Mouse (Mus musculus) ovary, postnatal 10 days (tissue): ENCODE results near the gene Mccc1.

Experiments used
- DNase-seq: peaks from one replicate; pipeline ENCODE4 v3.0.0; 2022; ENCODE audit warnings: low spot score

Gene Mccc1

DNA sequence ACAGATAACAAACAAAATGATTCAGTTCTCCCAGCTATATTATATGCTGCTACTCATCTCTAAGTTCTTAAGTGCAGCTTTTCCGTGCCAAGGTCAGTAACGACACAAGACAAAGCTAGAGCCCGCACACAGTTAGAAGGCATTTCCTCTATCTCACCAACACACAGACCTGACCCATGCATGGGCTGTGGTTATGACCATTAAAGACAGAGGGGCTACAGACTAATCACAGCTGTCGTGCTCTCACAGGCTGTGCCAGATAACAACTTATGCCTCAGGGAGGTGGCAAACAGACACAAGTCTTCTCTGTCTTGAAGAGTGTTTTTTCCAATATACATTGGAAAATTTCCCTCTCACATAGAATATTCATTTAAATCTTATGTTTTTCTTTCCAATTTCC is 35.5 kb downstream of the Mccc1 start:
- DNase-seq, result no peak

DNA sequence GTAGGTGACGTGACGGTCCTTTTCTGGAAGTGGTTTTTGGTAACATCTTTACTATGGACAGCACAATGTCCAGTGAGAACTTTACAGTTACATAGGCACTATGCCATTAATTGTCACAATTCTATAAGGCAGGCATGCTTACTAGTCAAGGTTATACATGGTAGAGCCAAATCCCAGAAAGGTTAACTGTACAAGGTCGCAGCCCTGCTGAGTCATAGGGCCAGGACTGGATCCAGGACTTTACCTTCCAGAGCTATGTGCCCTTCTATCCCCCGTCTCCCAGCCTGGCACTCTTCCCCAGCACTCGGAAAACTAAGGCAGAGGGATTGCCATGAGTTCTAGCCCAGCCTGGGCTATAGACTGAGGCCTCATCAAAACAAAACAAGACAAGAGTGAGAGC is 36.6 kb downstream of the Mccc1 start:
- DNase-seq, result no peak

- no peak for DNase-seq
Observed at GRCm38 (mm10) chr3:35963401-35963800, 37.1 kb downstream of the Mccc1 start.

GRCm38 (mm10) chr3:35962967-35963366 is 37.5 kb downstream of the Mccc1 start:
- DNase-seq, result no peak

GRCm38 (mm10) chr3:35957230-35957629 is 43.2 kb downstream of the Mccc1 start:
- no peak for DNase-seq

GRCm38 (mm10) chr3:35954901-35955575 is 45.4 kb downstream of the Mccc1 start:
- DNase-seq, result no peak

DNA sequence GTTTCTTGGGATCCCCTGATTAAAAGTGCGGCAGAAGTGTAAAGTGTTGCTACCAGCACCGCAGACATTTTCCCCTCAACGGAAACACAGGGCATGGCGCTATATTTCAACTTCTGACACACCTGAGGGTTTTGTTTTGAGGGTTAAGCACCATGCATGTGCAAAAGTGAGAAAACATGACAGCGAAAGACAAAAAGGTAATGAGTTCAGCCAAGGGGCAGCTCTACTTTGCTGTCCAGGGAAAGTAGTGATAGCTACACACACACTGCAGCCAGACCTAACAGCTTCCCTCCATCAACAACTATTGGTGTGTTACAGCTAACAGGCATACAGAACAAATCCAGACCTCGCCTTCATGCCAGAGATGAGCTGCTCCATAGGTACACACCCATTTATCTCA is 46.7 kb downstream of the Mccc1 start:
- DNase-seq, result no peak

DNA sequence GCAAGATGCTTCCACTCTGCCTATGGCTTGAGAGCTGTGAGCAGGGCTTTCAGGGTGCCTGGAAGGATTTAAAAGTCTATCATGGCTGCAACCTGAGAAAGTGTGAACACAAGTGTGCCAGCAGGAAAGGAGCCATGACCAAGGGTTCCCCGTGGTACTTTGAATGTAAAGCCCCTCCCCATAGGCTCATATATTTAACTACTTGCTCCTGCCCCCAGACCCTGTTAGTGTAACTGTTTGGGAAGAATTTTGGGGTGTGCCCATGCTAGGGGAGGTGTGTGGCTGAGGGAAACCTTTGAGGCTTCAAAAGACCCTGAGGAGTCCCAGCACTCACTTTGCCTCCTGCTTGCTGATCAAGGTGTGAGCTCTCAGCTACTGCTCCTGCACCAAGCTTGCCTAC is 47.3 kb downstream of the Mccc1 start:
- no peak for DNase-seq

GRCm38 (mm10) chr3:35948197-35948596 is 52.3 kb downstream of the Mccc1 start:
- DNase-seq, result no peak

DNA sequence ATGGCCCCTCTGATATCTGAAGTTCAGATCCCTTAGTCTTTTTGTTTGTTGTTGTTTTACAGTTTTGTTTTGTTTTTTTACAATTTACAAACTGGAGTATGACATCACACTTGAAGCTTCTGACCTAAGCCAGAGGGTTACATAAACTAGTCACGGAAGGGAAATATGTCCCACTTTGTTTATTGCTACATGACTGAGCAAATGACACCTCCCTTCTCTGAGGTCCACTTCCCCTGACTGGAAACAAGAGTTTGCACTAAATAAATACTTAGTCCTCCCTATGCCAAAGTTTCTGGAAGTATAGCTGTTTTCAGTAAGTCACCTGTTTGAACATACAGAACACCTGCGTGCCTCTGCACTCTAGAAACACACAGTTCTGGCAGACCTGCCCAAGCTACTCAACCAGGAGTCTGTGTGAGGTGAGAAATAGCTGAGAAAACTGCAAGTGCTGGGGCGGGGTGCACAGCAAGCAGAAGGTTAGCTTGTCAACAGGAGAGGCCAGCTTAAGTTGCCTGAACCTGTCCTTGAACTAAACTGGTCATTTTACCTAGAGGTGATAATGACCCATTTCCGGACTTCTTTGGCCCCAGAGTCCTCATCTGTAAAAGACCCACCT is 59.9 kb downstream of the Mccc1 start:
- DNase-seq, result no peak

- DNase-seq, result no peak
Observed at GRCm38 (mm10) chr3:35940047-35940446, 60.4 kb downstream of the Mccc1 start.

DNA sequence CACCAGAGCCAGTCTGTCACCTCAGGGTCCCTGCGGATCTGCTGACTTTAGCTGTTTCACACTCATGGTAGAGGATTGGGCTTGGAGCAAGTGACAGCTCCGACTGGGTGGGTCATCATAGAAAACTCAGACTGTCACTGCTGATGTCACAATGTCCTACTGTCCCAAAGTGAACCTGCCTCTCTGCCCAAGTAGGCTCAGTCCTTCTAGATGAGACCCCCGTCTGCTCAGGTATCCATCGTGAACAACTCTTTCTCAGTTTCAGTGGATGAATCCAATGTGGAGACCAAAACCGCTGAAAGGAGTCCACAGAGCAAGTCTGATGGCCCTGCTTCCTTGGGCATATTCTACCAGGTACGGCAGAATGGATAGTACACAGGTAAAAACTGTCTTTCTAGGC is 63.1 kb downstream of the Mccc1 start, which contains the start of gene Dcun1d1:
Gene Dcun1d1 (minus strand): TSS at position 101 of the 400 bp plus-strand sequence.
- DNase-seq, result no peak

DNA sequence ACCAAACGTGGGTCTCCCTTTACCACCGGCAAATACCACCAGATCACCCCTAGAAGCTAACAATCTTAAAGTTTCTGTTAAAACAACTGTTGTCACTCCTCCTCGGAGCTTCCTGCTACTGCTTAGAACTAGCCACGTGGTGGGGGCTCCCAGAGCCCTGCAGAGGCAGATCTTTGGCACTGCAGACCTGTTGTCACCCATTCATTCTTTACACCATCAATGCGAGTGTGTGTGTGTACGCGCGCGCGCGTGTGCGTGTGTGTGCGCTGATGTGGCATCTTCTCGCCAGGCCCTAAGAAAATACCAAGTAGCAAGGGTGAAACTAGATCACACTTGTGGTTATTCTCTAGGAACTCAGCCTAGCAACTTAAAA is 67.1 kb downstream of the Mccc1 start:
- no peak for DNase-seq

GRCm38 (mm10) chr3:35932735-35933404 is 67.6 kb downstream of the Mccc1 start:
- DNase-seq, result peak; percentile 62

DNA sequence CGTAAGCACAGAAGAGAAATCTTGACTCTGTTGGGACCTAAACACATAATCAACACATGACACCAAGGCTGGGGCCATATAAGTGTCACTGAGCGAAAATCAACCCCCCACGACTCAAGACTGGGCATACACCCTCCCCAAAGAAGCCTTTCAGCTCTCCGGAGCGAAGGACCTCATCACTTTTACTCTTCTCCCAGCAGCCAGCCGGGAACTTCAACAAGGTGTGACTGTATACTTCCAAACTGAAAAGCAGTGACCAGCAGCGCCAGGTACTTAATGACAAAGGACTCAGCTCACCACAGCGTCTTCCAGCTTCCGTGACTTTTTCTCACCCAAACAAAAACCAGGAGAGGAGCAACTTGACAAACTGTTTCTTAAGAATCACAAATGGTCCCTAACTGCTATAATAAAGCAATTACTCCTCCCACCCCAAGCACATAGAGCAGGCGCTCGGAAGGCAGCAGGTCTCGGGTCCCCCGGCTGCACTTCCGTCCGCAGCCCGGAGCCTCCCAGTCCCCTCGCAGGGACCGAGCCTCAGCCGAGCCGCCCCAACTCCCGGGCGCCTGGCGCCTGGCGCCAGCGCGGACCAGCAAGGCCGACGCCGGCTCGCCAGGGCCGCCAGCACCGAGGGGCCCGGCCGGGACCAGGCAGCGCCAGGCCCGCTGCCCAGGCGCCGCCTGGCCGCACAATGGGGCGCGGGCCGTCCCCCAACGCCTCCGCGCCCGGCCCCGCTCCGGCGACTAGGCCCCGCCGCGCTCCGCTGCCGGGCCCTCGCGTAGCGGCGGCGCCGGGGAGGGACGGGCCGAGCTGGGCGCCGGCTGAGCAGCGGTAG is 68.4 kb downstream of the Mccc1 start:
- DNase-seq, result peak; percentile 44

GRCm38 (mm10) chr3:35931359-35931758 is 69.1 kb downstream of the Mccc1 start:
- no peak for DNase-seq

GRCm38 (mm10) chr3:35929831-35930230 is 70.6 kb downstream of the Mccc1 start:
- no peak for DNase-seq

DNA sequence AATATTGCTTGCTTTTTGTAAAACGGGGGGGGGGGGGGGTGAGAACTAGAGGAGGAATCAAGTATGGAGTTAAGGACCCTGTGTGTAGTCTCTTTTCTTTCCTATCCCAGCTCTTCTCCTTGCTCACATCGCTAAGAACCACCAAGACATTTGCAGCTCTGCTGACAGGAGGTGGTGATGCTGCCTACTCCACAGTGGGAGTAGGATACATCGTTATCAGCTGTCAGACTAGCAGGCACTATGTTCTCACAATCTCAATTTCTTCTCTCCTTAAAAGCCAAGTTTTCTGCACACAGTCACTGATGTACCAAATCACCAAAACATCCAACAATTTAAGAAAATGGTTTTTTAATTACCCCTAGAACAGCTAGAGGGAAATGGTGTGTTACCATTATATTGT is 71.1 kb downstream of the Mccc1 start:
- no peak for DNase-seq

GRCm38 (mm10) chr3:35925852-35926251 is 74.6 kb downstream of the Mccc1 start:
- no peak for DNase-seq

DNA sequence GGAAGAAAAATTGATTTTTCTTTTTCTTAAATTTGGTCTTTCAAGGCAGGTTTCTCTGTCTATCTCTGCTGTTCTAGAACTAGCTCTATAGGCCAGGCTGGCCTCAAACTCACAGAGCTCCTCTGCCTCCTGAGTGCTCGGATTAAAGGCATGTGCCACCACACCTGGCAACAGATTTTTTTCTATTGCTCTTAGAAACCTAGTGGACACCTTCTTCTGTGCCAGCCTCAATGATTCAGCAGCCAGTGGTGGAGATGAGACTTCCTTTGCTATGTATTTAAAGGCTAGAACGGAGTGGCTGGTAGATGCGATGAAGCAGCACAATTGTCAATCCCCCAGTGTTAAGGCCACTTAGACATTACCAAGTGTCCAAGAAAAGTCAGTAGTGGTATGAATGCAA is 76.5 kb downstream of the Mccc1 start:
- no peak for DNase-seq

DNA sequence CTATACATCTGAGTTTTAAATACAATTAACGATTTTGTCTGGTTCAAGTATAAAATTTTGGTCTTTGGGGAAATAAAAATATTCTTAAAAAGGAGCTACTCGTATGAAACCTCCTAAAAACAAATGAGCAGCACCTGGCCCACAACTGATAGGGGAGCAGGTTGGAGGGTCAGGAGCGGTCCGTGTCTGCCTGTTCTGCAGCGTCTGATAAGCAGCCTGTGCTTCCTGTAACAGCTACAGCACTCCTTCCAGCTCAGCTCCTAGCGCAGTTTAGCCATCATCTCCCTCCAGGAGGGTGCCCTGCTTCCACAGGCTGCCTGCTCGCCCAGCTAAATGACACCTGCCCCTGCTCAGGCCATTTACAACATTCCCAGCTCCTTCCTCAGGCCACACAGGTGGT is 77.0 kb downstream of the Mccc1 start:
- DNase-seq, result no peak

- no peak for DNase-seq
Observed at GRCm38 (mm10) chr3:35922522-35922921, 78.0 kb downstream of the Mccc1 start.

DNA sequence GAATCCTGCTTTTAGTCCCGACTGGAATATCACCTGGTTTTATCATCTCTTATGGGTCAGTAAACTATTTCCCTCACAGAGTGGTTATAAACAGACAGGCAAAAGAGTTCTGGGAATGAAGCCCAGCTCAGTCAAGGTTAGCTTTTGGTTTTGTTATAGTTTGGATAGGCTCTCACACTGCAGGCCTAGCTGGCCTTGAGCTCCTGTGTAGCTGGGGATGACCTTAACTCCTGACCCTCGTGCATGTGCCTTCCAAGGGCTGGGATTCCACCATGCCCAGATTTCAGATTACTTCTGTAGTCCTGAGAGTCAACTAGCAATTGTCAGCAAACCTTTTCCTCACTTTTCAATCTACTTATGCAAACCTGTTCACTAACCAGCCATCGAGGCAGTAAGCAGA is 82.2 kb downstream of the Mccc1 start:
- no peak for DNase-seq
